In the genomic region with DNA sequence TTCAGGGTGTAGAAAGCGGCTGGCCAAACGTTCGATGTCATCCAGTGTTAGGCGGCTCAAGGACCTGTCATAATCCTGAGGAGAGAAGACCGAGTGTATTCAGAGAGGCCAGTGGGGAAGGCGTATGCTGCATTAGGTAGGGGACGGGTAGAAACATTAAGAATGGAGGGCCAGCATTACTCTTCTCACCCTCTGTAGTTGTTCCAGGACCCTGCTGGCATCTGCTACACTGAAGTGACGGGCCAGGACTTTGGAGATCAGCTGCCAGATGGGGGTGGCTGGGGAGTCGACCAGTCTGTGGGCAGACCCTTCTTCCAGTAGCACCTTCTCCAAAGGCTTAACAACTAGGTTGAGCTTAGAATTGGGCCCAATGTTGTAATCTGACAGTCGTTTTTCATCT, we compare ENCODE assay signal across 8 mouse cellular contexts. TPM values are rescaled to one million over a fixed set of nuclear protein-coding genes. Genes with fewer than 3 reads are reported as not detected.
A peak's percentile ranks its signal among the peaks of the same experiment; 100 is the strongest.
DNase-seq lines count a peak whose midpoint lies in the region; ATAC-seq and TF ChIP-seq lines count a peak whose summit lies in the region.

No protein-coding gene starts in this region.

- TF ChIP-seq RAD21 in MEL (IDR thresholded peaks at IDR 0.05; ENCODE audit: low read depth, low read length): no peak

- H3K27me3 ChIP-seq in heart, embryonic 14.5 days (ENCODE audit: control insufficient read depth, insufficient read depth, low read length): no peaks in the 10 kb centered on the region
- no peaks in the 10 kb centered on the region for H3K27me3 ChIP-seq in MEL (ENCODE audit: control insufficient read depth in 1 of 2, insufficient read depth in 2 of 2, low read length in 2 of 2)
- H3K27me3 ChIP-seq in heart, postnatal 0 days (ENCODE audit: control insufficient read depth, insufficient read depth, low read length): no peaks in the 10 kb centered on the region

- TF ChIP-seq POLR2A in MEL (IDR thresholded peaks at IDR 0.05; ENCODE audit: control insufficient read depth in 1 of 2, insufficient read depth in 1 of 2, low read depth in 1 of 2, low read length in 2 of 2, poor library complexity in 1 of 2): no peak

- no peak for DNase-seq in heart, adult 9 months (ENCODE audit: low spot score in 2 of 2)
- no peak for DNase-seq in MEL (ENCODE audit: low read depth, low spot score)
- no peak for DNase-seq in heart, postnatal 0 days (ENCODE audit: low spot score)
- no peak for DNase-seq in adrenal gland, postnatal 10 days
- no peak for DNase-seq in cerebellum, postnatal 25 days

- no peaks in the 10 kb centered on the region for H3K9me3 ChIP-seq in heart, embryonic 14.5 days (ENCODE audit: control insufficient read depth, low read length)
- no peaks in the 10 kb centered on the region for H3K9me3 ChIP-seq in MEL (replicated peaks; ENCODE audit: insufficient read depth, low read length)
- no peaks in the 10 kb centered on the region for H3K9me3 ChIP-seq in heart, postnatal 0 days (replicated peaks; ENCODE audit: control insufficient read depth, low read length)

- H3K27ac ChIP-seq in heart, embryonic 14.5 days (replicated peaks in 1 of 2; ENCODE audit: control insufficient read depth in 1 of 2, insufficient read depth in 1 of 2, low read depth in 2 of 2, low read length in 2 of 2): no peak overlapping the region
- H3K27ac ChIP-seq in MEL (ENCODE audit: control insufficient read depth, low read depth, low read length) (no peak overlapping the region; the same call in 1 of the 2 replicates), macrophage (peak overlapping the region; percentile 48)
- H3K27ac ChIP-seq in heart, postnatal 0 days (ENCODE audit: low read depth): no peak overlapping the region

- H3K4me2 ChIP-seq in heart, embryonic 14.5 days (ENCODE audit: low read length): peak overlapping the region; percentile 68
- H3K4me2 ChIP-seq in heart, postnatal 0 days (ENCODE audit: low read depth, low read length): peak overlapping the region; percentile 74

- no peak for TF ChIP-seq CTCF in MEL (IDR thresholded peaks at IDR 0.05 in 2 of 3, conservative IDR thresholded peaks at IDR 0.05 in 1 of 3; ENCODE audit: control insufficient read depth in 1 of 3, insufficient read depth in 1 of 3, low read depth in 2 of 3, low read length in 3 of 3, poor library complexity in 1 of 3, severe bottlenecking in 1 of 3)
- TF ChIP-seq CTCF in heart, postnatal 0 days (IDR thresholded peaks at IDR 0.05; ENCODE audit: low read depth): no peak

- no peak for ATAC-seq in heart, embryonic 14.5 days (ENCODE audit: insufficient number of reproducible peaks, insufficient read depth, low FRiP score, low read depth)
- no peak for ATAC-seq in heart, postnatal 0 days (ENCODE audit: insufficient read depth, low read depth)
- ATAC-seq in inflammation-experienced regulatory T-cells, adult 6 months: no peak

- H3K4me3 ChIP-seq in heart, embryonic 14.5 days (ENCODE audit: control insufficient read depth in 1 of 2, insufficient read depth in 1 of 2, low read depth in 1 of 2, low read length in 2 of 2): peak overlapping the region; percentile 62 to 64
- H3K4me3 ChIP-seq in MEL (ENCODE audit: control insufficient read depth in 1 of 2, insufficient read depth in 1 of 2, low read depth in 2 of 2, low read length in 2 of 2): peak overlapping the region; percentile 91 to 97
- H3K4me3 ChIP-seq in heart, postnatal 0 days (ENCODE audit: low read depth, low read length): peak overlapping the region; percentile 75
- H3K4me3 ChIP-seq in macrophage (ENCODE audit: inconsistent target): peak overlapping the region; percentile 63

- H3K36me3 ChIP-seq in heart, embryonic 14.5 days (ENCODE audit: control insufficient read depth, insufficient read depth, low read length): peaks cover 28% of the 10 kb centered on the region
- H3K36me3 ChIP-seq in MEL (ENCODE audit: control insufficient read depth in 1 of 2, insufficient read depth in 2 of 2, low read length in 2 of 2): peaks cover 0 to 13% of the 10 kb centered on the region in 2 experiments
- no peaks in the 10 kb centered on the region for H3K36me3 ChIP-seq in heart, postnatal 0 days (replicated peaks; ENCODE audit: control insufficient read depth, insufficient read depth, low read length)
- H3K36me3 ChIP-seq in macrophage (ENCODE audit: inconsistent target): no peaks in the 10 kb centered on the region

- H3K79me2 ChIP-seq in MEL (ENCODE audit: control insufficient read depth, insufficient read depth, low read length, poor library complexity) (peaks cover 12% of the 10 kb centered on the region), macrophage (ENCODE audit: inconsistent target) (peaks cover 15% of the 10 kb centered on the region; the same call in 1 of the 2 replicates)

- TF ChIP-seq EP300 in MEL (IDR thresholded peaks at IDR 0.05; ENCODE audit: low read depth in 1 of 2, low read length in 2 of 2): no peak
- no peak for TF ChIP-seq EP300 in heart, postnatal 0 days (IDR thresholded peaks at IDR 0.05; ENCODE audit: low read depth)

- H3K9ac ChIP-seq in heart, embryonic 14.5 days (ENCODE audit: low read length): peak overlapping the region; percentile 85
- peak overlapping the region; percentile 98 for H3K9ac ChIP-seq in MEL (ENCODE audit: control insufficient read depth, low read depth, low read length, poor library complexity, severe bottlenecking)
- peak overlapping the region; percentile 76 for H3K9ac ChIP-seq in heart, postnatal 0 days (replicated peaks; ENCODE audit: low read depth, low read length)

- H3K4me1 ChIP-seq in heart, embryonic 14.5 days (ENCODE audit: control insufficient read depth in 2 of 2, insufficient read depth in 2 of 2, low read length in 2 of 2): peaks cover 0 to 7% of the 10 kb centered on the region in 2 experiments; a peak in 2 of 4 replicates
- peaks cover 0 to 15% of the 10 kb centered on the region in 2 experiments; a peak in 2 of 4 replicates for H3K4me1 ChIP-seq in MEL (ENCODE audit: control insufficient read depth in 1 of 2, insufficient read depth in 2 of 2, low read length in 2 of 2)
- peaks cover 4% of the 10 kb centered on the region; the same call in 1 of the 2 replicates for H3K4me1 ChIP-seq in heart, postnatal 0 days (ENCODE audit: control insufficient read depth, insufficient read depth)

- 54% methylated on average over 10 of the region's 10 CpGs for WGBS in heart, embryonic 14.5 days
- WGBS in heart, postnatal 0 days: 39% methylated on average over 10 of the region's 10 CpGs
- 49% methylated on average over 8 of the region's 10 CpGs for WGBS in macrophage (ENCODE audit: missing documents)

RNA-seq across cellular contexts. Expression of a gene that starts 5.5 kb away (rescaled TPM):
- polyA plus RNA-seq in heart, embryonic 14.5 days (2014; fragmentation: Nextera tagmentation; extraction: Ambion mirVana): 64.3 and 67.2 TPM in 2 replicates
- total RNA-seq in MEL (2012; rRNA removed): 23.4 and 24.0 TPM in 2 replicates
- 10 to 100 TPM in 1 of 2 experiments, not detected in 1; 82.4 TPM for polyA plus RNA-seq in MEL (2012; ENCODE audit: insufficient read depth in 1 of 2, insufficient read length in 2 of 2, low read depth in 1 of 2, low replicate concordance in 2 of 2, missing spikeins in 1 of 2)
- 44.2 and 58.2 TPM in 2 replicates for total RNA-seq in heart, postnatal 0 days (2014; rRNA removed; ENCODE audit: low replicate concordance)
- 49.8 and 50.8 TPM in 2 replicates for polyA plus RNA-seq in heart, postnatal 0 days (2015; fragmentation: Nextera tagmentation; extraction: Ambion mirVana)
- 10 to 100 TPM in 20 of 26 experiments, 1 to 10 TPM in 6; 2.6 to 34.5 (median 16.5) TPM for total RNA-seq in macrophage (2018; cell fraction: chromatin; rRNA removed)
- total RNA-seq in macrophage (2018; cell fraction: cytosol; rRNA removed): 10 to 100 TPM in 22 of 26 experiments, 1 to 10 TPM in 4; 9.1 to 21.2 (median 12.5) TPM
- 10 to 100 TPM in 19 of 26 experiments, 1 to 10 TPM in 7; 4.3 to 33.9 (median 18.6) TPM for total RNA-seq in macrophage (2018; cell fraction: nucleus; rRNA removed)
- 17.1 to 29.5 TPM (median 25.0 TPM) in 3 replicates for polyA plus RNA-seq in macrophage (2018)
- total RNA-seq in adrenal gland, postnatal 10 days (2021): 10 to 100 TPM; 43.6 to 46.0 TPM
- 10 to 100 TPM; 40.7 to 90.2 (median 68.6) TPM for polyA plus RNA-seq in inflammation-experienced regulatory T-cells, adult 6 months (2017; shearing (Covaris generic))

RNA-seq across cellular contexts. Expression of a gene that starts 5.6 kb away (rescaled TPM):
- 14.4 and 14.5 TPM in 2 replicates for polyA plus RNA-seq in heart, embryonic 14.5 days (2014; fragmentation: Nextera tagmentation; extraction: Ambion mirVana)
- 13.7 and 19.4 TPM in 2 replicates for total RNA-seq in MEL (2012; rRNA removed)
- 10 to 100 TPM in 1 of 2 experiments, not detected in 1; 16.0 TPM for polyA plus RNA-seq in MEL (2012; ENCODE audit: insufficient read depth in 1 of 2, insufficient read length in 2 of 2, low read depth in 1 of 2, low replicate concordance in 2 of 2, missing spikeins in 1 of 2)
- 9.1 and 17.2 TPM in 2 replicates for total RNA-seq in heart, postnatal 0 days (2014; rRNA removed; ENCODE audit: low replicate concordance)
- polyA plus RNA-seq in heart, postnatal 0 days (2015; fragmentation: Nextera tagmentation; extraction: Ambion mirVana): 9.4 and 10.3 TPM in 2 replicates
- 1 to 10 TPM in 22 of 26 experiments, under 1 TPM in 4; 0.41 to 5.8 (median 2.0) TPM for total RNA-seq in macrophage (2018; cell fraction: chromatin; rRNA removed)
- 10 to 100 TPM; 14.8 to 28.8 (median 18.8) TPM for total RNA-seq in macrophage (2018; cell fraction: cytosol; rRNA removed)
- 10 to 100 TPM in 14 of 26 experiments, 1 to 10 TPM in 12; 2.7 to 19.3 (median 10.7) TPM for total RNA-seq in macrophage (2018; cell fraction: nucleus; rRNA removed)
- polyA plus RNA-seq in macrophage (2018): 25.6 to 29.5 TPM (median 27.5 TPM) in 3 replicates
- 10 to 100 TPM; 12.4 to 15.9 TPM for total RNA-seq in adrenal gland, postnatal 10 days (2021)
- 10 to 100 TPM; 18.1 to 31.3 (median 27.1) TPM for polyA plus RNA-seq in inflammation-experienced regulatory T-cells, adult 6 months (2017; shearing (Covaris generic))

RNA-seq across cellular contexts. Expression of a gene that starts 14.1 kb away (rescaled TPM):
- polyA plus RNA-seq in heart, embryonic 14.5 days (2014; fragmentation: Nextera tagmentation; extraction: Ambion mirVana): 102 and 103 TPM in 2 replicates
- total RNA-seq in MEL (2012; rRNA removed): 52.7 and 61.7 TPM in 2 replicates
- 10 to 100 TPM in 1 of 2 experiments, not detected in 1; 88.1 TPM for polyA plus RNA-seq in MEL (2012; ENCODE audit: insufficient read depth in 1 of 2, insufficient read length in 2 of 2, low read depth in 1 of 2, low replicate concordance in 2 of 2, missing spikeins in 1 of 2)
- 61.1 and 76.7 TPM in 2 replicates for total RNA-seq in heart, postnatal 0 days (2014; rRNA removed; ENCODE audit: low replicate concordance)
- 83.9 and 94.9 TPM in 2 replicates for polyA plus RNA-seq in heart, postnatal 0 days (2015; fragmentation: Nextera tagmentation; extraction: Ambion mirVana)
- total RNA-seq in macrophage (2018; cell fraction: chromatin; rRNA removed): 10 to 100 TPM in 1 of 26 experiments, 1 to 10 TPM in 17, under 1 TPM in 3, not detected in 5; 0.45 to 13.5 (median 2.7) TPM
- total RNA-seq in macrophage (2018; cell fraction: cytosol; rRNA removed): 10 to 100 TPM; 28.0 to 44.9 (median 37.5) TPM
- 10 to 100 TPM in 10 of 26 experiments, 1 to 10 TPM in 16; 1.3 to 19.4 (median 7.1) TPM for total RNA-seq in macrophage (2018; cell fraction: nucleus; rRNA removed)
- polyA plus RNA-seq in macrophage (2018): 25.6 to 62.6 TPM (median 35.9 TPM) in 3 replicates
- total RNA-seq in adrenal gland, postnatal 10 days (2021): 10 to 100 TPM; 64.9 to 73.8 TPM
- 10 to 100 TPM; 70.0 to 79.0 (median 77.5) TPM for polyA plus RNA-seq in inflammation-experienced regulatory T-cells, adult 6 months (2017; shearing (Covaris generic))

RNA-seq across cellular contexts. Expression of a gene that starts 25.6 kb away (rescaled TPM):
- polyA plus RNA-seq in heart, embryonic 14.5 days (2014; fragmentation: Nextera tagmentation; extraction: Ambion mirVana): 28.1 and 29.9 TPM in 2 replicates
- total RNA-seq in MEL (2012; rRNA removed): 4.8 and 6.4 TPM in 2 replicates
- 10 to 100 TPM in 1 of 2 experiments, not detected in 1; 14.6 TPM for polyA plus RNA-seq in MEL (2012; ENCODE audit: insufficient read depth in 1 of 2, insufficient read length in 2 of 2, low read depth in 1 of 2, low replicate concordance in 2 of 2, missing spikeins in 1 of 2)
- 32.7 and 41.1 TPM in 2 replicates for total RNA-seq in heart, postnatal 0 days (2014; rRNA removed; ENCODE audit: low replicate concordance)
- 26.8 and 26.9 TPM in 2 replicates for polyA plus RNA-seq in heart, postnatal 0 days (2015; fragmentation: Nextera tagmentation; extraction: Ambion mirVana)
- 10 to 100 TPM in 18 of 26 experiments, 1 to 10 TPM in 8; 2.7 to 69.2 (median 17.0) TPM for total RNA-seq in macrophage (2018; cell fraction: chromatin; rRNA removed)
- total RNA-seq in macrophage (2018; cell fraction: cytosol; rRNA removed): 10 to 100 TPM; 20.4 to 33.5 (median 26.1) TPM
- 10 to 100 TPM in 25 of 26 experiments, 1 to 10 TPM in 1; 7.9 to 40.5 (median 24.2) TPM for total RNA-seq in macrophage (2018; cell fraction: nucleus; rRNA removed)
- polyA plus RNA-seq in macrophage (2018): 24.1 to 37.8 TPM (median 27.4 TPM) in 3 replicates
- 10 to 100 TPM; 23.6 to 26.0 TPM for total RNA-seq in adrenal gland, postnatal 10 days (2021)
- polyA plus RNA-seq in inflammation-experienced regulatory T-cells, adult 6 months (2017; shearing (Covaris generic)): 10 to 100 TPM; 15.0 to 30.8 (median 30.5) TPM

RNA-seq across cellular contexts. Expression of a gene that starts 25.6 kb away (rescaled TPM):
- 21.5 and 22.1 TPM in 2 replicates for polyA plus RNA-seq in heart, embryonic 14.5 days (2014; fragmentation: Nextera tagmentation; extraction: Ambion mirVana)
- total RNA-seq in MEL (2012; rRNA removed): 26.6 and 29.1 TPM in 2 replicates
- 10 to 100 TPM in 1 of 2 experiments, not detected in 1; 21.7 TPM for polyA plus RNA-seq in MEL (2012; ENCODE audit: insufficient read depth in 1 of 2, insufficient read length in 2 of 2, low read depth in 1 of 2, low replicate concordance in 2 of 2, missing spikeins in 1 of 2)
- 27.0 and 34.7 TPM in 2 replicates for total RNA-seq in heart, postnatal 0 days (2014; rRNA removed; ENCODE audit: low replicate concordance)
- 17.4 and 18.1 TPM in 2 replicates for polyA plus RNA-seq in heart, postnatal 0 days (2015; fragmentation: Nextera tagmentation; extraction: Ambion mirVana)
- 100 to 1,000 TPM in 2 of 26 experiments, 10 to 100 TPM in 24; 31.2 to 112 (median 66.7) TPM for total RNA-seq in macrophage (2018; cell fraction: chromatin; rRNA removed)
- 10 to 100 TPM; 20.0 to 36.1 (median 29.3) TPM for total RNA-seq in macrophage (2018; cell fraction: cytosol; rRNA removed)
- 10 to 100 TPM; 20.7 to 57.8 (median 37.0) TPM for total RNA-seq in macrophage (2018; cell fraction: nucleus; rRNA removed)
- 21.1 to 27.6 TPM (median 22.4 TPM) in 3 replicates for polyA plus RNA-seq in macrophage (2018)
- total RNA-seq in adrenal gland, postnatal 10 days (2021): 10 to 100 TPM; 49.7 to 59.3 TPM
- polyA plus RNA-seq in inflammation-experienced regulatory T-cells, adult 6 months (2017; shearing (Covaris generic)): 10 to 100 TPM; 34.9 to 43.6 (median 39.3) TPM
